ENCODE assay signal across 17 mouse cellular contexts in the genomic region with DNA sequence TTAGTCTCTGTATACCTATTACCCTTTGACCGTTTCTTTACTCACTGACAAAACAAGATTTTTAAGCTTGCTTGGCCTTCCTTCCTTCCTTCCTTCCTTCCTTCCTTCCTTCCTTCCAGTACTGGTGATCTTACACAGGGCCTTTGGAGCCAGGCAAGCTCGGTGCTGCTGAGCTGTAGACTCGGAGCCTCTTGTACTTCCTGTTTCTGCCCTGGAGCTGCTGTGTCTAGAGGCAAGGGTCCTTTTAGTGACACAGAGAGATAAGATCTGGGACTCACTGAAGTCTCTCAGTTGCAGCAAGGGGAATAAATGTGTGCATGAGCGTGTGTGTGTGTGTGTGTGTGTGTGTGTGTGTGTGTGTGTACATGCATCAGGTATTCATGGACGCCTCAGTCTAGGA. TPM values are rescaled to one million over a fixed set of nuclear protein-coding genes. Genes with fewer than 3 reads are reported as not detected.
DNase-seq lines count a peak whose midpoint lies in the region; ATAC-seq and TF ChIP-seq lines count a peak whose summit lies in the region.
"Had no signal": no experiment of that assay in that cellular context is flagged by ENCODE, and none has a peak within 500 bp of the region (broad histone marks: within the 10 kb centered on the region; RNA-seq: fewer than 3 reads in every experiment).

No protein-coding gene starts in this region.

- no peak for TF ChIP-seq POLR2A in liver, adult 2 months (IDR thresholded peaks at IDR 0.05; ENCODE audit: extremely low read depth, insufficient read depth, low read length)

- peaks cover 8% of the 10 kb centered on the region for H3K36me3 ChIP-seq in liver, adult 2 months (ENCODE audit: control insufficient read depth, insufficient read depth, low read length)
- no peaks in the 10 kb centered on the region for H3K36me3 ChIP-seq in liver, embryonic 15.5 days (replicated peaks)
- no peaks in the 10 kb centered on the region for H3K36me3 ChIP-seq in forebrain, embryonic 15.5 days
- H3K36me3 ChIP-seq: hindbrain, embryonic 15.5 days; midbrain, embryonic 10.5 days had no signal

- H3K4me1 ChIP-seq in liver, adult 2 months (ENCODE audit: control insufficient read depth, insufficient read depth, low read length) = peaks cover 18% of the 10 kb centered on the region
- H3K4me1 ChIP-seq in liver, embryonic 15.5 days (replicated peaks) = peaks cover 7% of the 10 kb centered on the region; the same call in 1 of the 2 replicates
- H3K4me1 ChIP-seq in forebrain, embryonic 15.5 days = no peaks in the 10 kb centered on the region
- H3K4me1 ChIP-seq: hindbrain, embryonic 15.5 days had no signal

- no peak overlapping the region for H3K4me3 ChIP-seq in liver, adult 2 months (ENCODE audit: insufficient read depth, low read depth, low read length)
- no peak overlapping the region for H3K4me3 ChIP-seq in liver, embryonic 15.5 days (replicated peaks)
- H3K4me3 ChIP-seq in forebrain, embryonic 15.5 days = no peak overlapping the region
- H3K4me3 ChIP-seq: heart, adult 2 months; hindbrain, embryonic 15.5 days; midbrain, embryonic 10.5 days had no signal

- ATAC-seq in CD4-positive, CD25-positive, alpha-beta regulatory T cell, adult 4 months = peak; percentile 65
- ATAC-seq in liver, embryonic 15.5 days (ENCODE audit: insufficient read depth) = 0 out of 2 replicates have a peak, but pooled peaks have one; percentile 44
- ATAC-seq in forebrain, embryonic 15.5 days (replicated peaks) = no peak

- TF ChIP-seq CTCF in liver, adult 2 months (IDR thresholded peaks at IDR 0.05; ENCODE audit: low read depth, low read length) = no peak

- H3K9me3 ChIP-seq in liver, embryonic 15.5 days (replicated peaks) = no peaks in the 10 kb centered on the region
- H3K9me3 ChIP-seq in forebrain, embryonic 15.5 days = no peaks in the 10 kb centered on the region
- H3K9me3 ChIP-seq: hindbrain, embryonic 15.5 days; midbrain, embryonic 10.5 days had no signal

- H3K9ac ChIP-seq in liver, adult 2 months (ENCODE audit: low read depth, low read length) = no peak overlapping the region
- no peak overlapping the region for H3K9ac ChIP-seq in liver, embryonic 15.5 days
- H3K9ac ChIP-seq in forebrain, embryonic 15.5 days (replicated peaks) = no peak overlapping the region
- H3K9ac ChIP-seq: hindbrain, embryonic 15.5 days had no signal

- no peak overlapping the region for H3K4me2 ChIP-seq in liver, embryonic 15.5 days
- H3K4me2 ChIP-seq in forebrain, embryonic 15.5 days (replicated peaks) = no peak overlapping the region
- H3K4me2 ChIP-seq: hindbrain, embryonic 15.5 days had no signal

- no peaks in the 10 kb centered on the region for H3K27me3 ChIP-seq in liver, adult 2 months (ENCODE audit: control insufficient read depth, insufficient read depth, low read length)
- no peaks in the 10 kb centered on the region for H3K27me3 ChIP-seq in liver, embryonic 15.5 days
- no peaks in the 10 kb centered on the region for H3K27me3 ChIP-seq in forebrain, embryonic 15.5 days
- H3K27me3 ChIP-seq: hindbrain, embryonic 15.5 days had no signal

- 55% methylated on average over 5 of the region's 5 CpGs for WGBS in liver, adult 2 months
- 12% methylated on average over 5 of the region's 5 CpGs for WGBS in liver, embryonic 15.5 days (ENCODE audit: insufficient replicate concordance)
- WGBS in forebrain, embryonic 15.5 days = 81% methylated on average over 5 of the region's 5 CpGs

- DNase-seq in liver, adult 2 months (ENCODE audit: extremely low read depth, low read depth, low spot score) = no peak
- DNase-seq in liver (no peak), A20 (ENCODE audit: low read depth, low spot score) (peak; percentile 29)
- no peak for DNase-seq in natural killer cell, adult 2 months (ENCODE audit: low spot score in 2 of 2)
- no peak for DNase-seq in frontal cortex, adult 2 months (ENCODE audit: extremely low spot score in 1 of 2, low spot score in 1 of 2)
- DNase-seq: adrenal gland, postnatal 10 days; cerebellum, adult 9-11 months; heart, adult 2 months; heart, postnatal 10 days; right cerebral cortex, postnatal 14 days; thymus, postnatal 25 days had no signal

- H3K79me2 ChIP-seq in liver, adult 2 months (ENCODE audit: control insufficient read depth, insufficient read depth, low read length) = no peaks in the 10 kb centered on the region

- peak overlapping the region; percentile 90 for H3K27ac ChIP-seq in liver, adult 2 months (replicated peaks; ENCODE audit: insufficient read depth, low read depth, low read length)
- H3K27ac ChIP-seq in liver, embryonic 15.5 days (replicated peaks) = no peak overlapping the region
- no peak overlapping the region for H3K27ac ChIP-seq in forebrain, embryonic 15.5 days (replicated peaks)
- H3K27ac ChIP-seq: heart, adult 2 months; hindbrain, embryonic 15.5 days; midbrain, embryonic 10.5 days had no signal

RNA-seq across cellular contexts. Expression of a gene that starts 23.4 kb away (rescaled TPM):
- 1.7 and 2.0 TPM in 2 replicates for total RNA-seq in liver, adult 2 months (2014; rRNA removed)
- polyA plus RNA-seq in liver, adult 2 months (2012; rRNA removed) = 1.6 and 2.4 TPM in 2 replicates
- polyA plus RNA-seq in CD4-positive, CD25-positive, alpha-beta regulatory T cell, adult 4 months (2017; shearing (Covaris generic)) = 10 to 100 TPM; 22.2 to 30.4 TPM
- 0.63 and 0.75 TPM in 2 replicates for polyA plus RNA-seq in liver, embryonic 15.5 days (2015; fragmentation: Nextera tagmentation; extraction: Ambion mirVana)
- 0.99 and 1.0 TPM in 2 replicates for polyA plus RNA-seq in frontal cortex, adult 2 months (2012; rRNA removed)
- 0.41 and 0.62 TPM in 2 replicates for polyA plus RNA-seq in forebrain, embryonic 15.5 days (2015; fragmentation: Nextera tagmentation; extraction: Ambion mirVana)

RNA-seq across cellular contexts. Expression of a gene that starts 29.4 kb away (rescaled TPM):
- 0.65 and 0.67 TPM in 2 replicates for total RNA-seq in liver, adult 2 months (2014; rRNA removed)
- 0.21 and 0.88 TPM in 2 replicates for polyA plus RNA-seq in liver, adult 2 months (2012; rRNA removed)
- polyA plus RNA-seq in CD4-positive, CD25-positive, alpha-beta regulatory T cell, adult 4 months (2017; shearing (Covaris generic)) = 100 to 1,000 TPM; 367 to 455 TPM
- polyA plus RNA-seq in liver, embryonic 15.5 days (2015; fragmentation: Nextera tagmentation; extraction: Ambion mirVana) = 7.5 and 10.2 TPM in 2 replicates
- 1.00 and 1.6 TPM in 2 replicates for polyA plus RNA-seq in frontal cortex, adult 2 months (2012; rRNA removed)
- 1.3 TPM in 2 replicates for polyA plus RNA-seq in forebrain, embryonic 15.5 days (2015; fragmentation: Nextera tagmentation; extraction: Ambion mirVana)

RNA-seq across cellular contexts. Expression of a gene that starts 32.9 kb away (rescaled TPM):
- total RNA-seq in liver, adult 2 months (2014; rRNA removed) = 807 and 1,077 TPM in 2 replicates
- 826 and 1,028 TPM in 2 replicates for polyA plus RNA-seq in liver, adult 2 months (2012; rRNA removed)
- polyA plus RNA-seq in CD4-positive, CD25-positive, alpha-beta regulatory T cell, adult 4 months (2017; shearing (Covaris generic)) = 100 to 1,000 TPM; 171 to 174 TPM
- 12.7 and 19.5 TPM in 2 replicates for polyA plus RNA-seq in liver, embryonic 15.5 days (2015; fragmentation: Nextera tagmentation; extraction: Ambion mirVana)
- polyA plus RNA-seq in frontal cortex, adult 2 months (2012; rRNA removed) = 18.0 and 21.0 TPM in 2 replicates
- 0.66 and 0.67 TPM in 2 replicates for polyA plus RNA-seq in forebrain, embryonic 15.5 days (2015; fragmentation: Nextera tagmentation; extraction: Ambion mirVana)
- polyA plus RNA-seq: embryonic facial prominence, embryonic 11.5 days had no signal

RNA-seq across cellular contexts. Expression of a gene that starts 42.1 kb away (rescaled TPM):
- total RNA-seq in liver, adult 2 months (2014; rRNA removed) = 78.0 and 106 TPM in 2 replicates
- polyA plus RNA-seq in liver, adult 2 months (2012; rRNA removed) = 179 and 444 TPM in 2 replicates
- polyA plus RNA-seq in CD4-positive, CD25-positive, alpha-beta regulatory T cell, adult 4 months (2017; shearing (Covaris generic)) = 1 to 10 TPM; 1.1 to 1.5 TPM
- 105 and 146 TPM in 2 replicates for polyA plus RNA-seq in liver, embryonic 15.5 days (2015; fragmentation: Nextera tagmentation; extraction: Ambion mirVana)
- 21.5 and 22.6 TPM in 2 replicates for polyA plus RNA-seq in frontal cortex, adult 2 months (2012; rRNA removed)
- 5.1 and 5.3 TPM in 2 replicates for polyA plus RNA-seq in forebrain, embryonic 15.5 days (2015; fragmentation: Nextera tagmentation; extraction: Ambion mirVana)

Comparison
In these comparisons a context has a peak if more than half of its experiments do, and no peak if none do; other contexts are left out.
1. RNA of a gene that starts 29.4 kb away (polyA plus RNA-seq): 367 to 455 TPM in CD4-positive, CD25-positive, alpha-beta regulatory T cell, adult 4 months; 7.5 to 10.2 TPM in liver, embryonic 15.5 days, 1.3 TPM in forebrain, embryonic 15.5 days, 1.00 to 1.6 TPM in frontal cortex, adult 2 months and 0.21 to 0.88 TPM in liver, adult 2 months; every median in the first group is over 10 times any median in the second.